Mouse (Mus musculus) ES-Bruce4 (cell line): ENCODE measurements around the gene Crot.

Experiments
- CTCF ChIP-seq: IDR thresholded peaks from one replicate; pipeline ENCODE4 v1.8.1; 2011; ENCODE audit warnings: low read depth, low read length
- EP300 ChIP-seq: IDR thresholded peaks from 2 replicates; pipeline ENCODE4 v1.6.1; 2011; ENCODE audit warnings: low read depth, low read length; ENCODE audit not compliant: insufficient read depth
- POLR2A ChIP-seq: IDR thresholded peaks from one replicate; pipeline ENCODE4 v1.8.1; 2011; ENCODE audit warnings: low read length; ENCODE audit not compliant: insufficient read depth

DNA sequence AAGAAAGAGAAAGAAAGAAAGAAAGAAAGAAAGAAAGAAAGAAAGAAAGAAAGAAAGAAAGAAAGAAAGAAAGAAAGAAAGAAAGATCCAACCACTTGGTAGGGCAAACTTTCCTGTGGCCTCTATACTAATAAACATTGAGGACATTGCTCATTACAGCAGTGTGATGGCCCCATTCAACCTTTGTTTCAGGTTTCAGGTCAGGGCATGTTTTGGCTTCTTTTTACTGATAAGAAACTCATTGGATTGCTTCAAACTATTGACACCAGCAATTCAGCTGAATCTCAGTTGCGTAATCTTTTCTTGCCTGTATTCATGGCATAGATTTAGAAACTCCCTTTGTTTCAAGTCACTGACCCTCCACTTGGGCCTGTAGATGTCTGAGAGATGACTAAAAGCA lies 13.0 kb upstream of the Crot start:
- no peak for TF ChIP-seq CTCF
- TF ChIP-seq POLR2A: no peak
- TF ChIP-seq EP300: no peak
